Mouse (Mus musculus): ENCODE measurements around the gene Spcs2. TPM values are rescaled to one million over a fixed set of nuclear protein-coding genes. Genes with fewer than 3 reads are reported as not detected.

The Spcs2 gene
- total RNA-seq, 2 experiments from 2014 or later, result 65.9 to 71.4 TPM

Other genes starting within 250 kb of the Spcs2 start
- gene Tpbgl, start 236.4 kb downstream of the Spcs2 start, total RNA-seq (2021), result 10 to 100 TPM; 42.5 to 46.1 TPM
- 1 to 10 TPM; 3.9 to 4.7 TPM for gene Slco2b1, start 152.1 kb downstream of the Spcs2 start, total RNA-seq (2021)
- not detected for gene Olfr520, start 133.2 kb downstream of the Spcs2 start, total RNA-seq (2021)
- gene Olfr521, start 100.0 kb downstream of the Spcs2 start, total RNA-seq (2021), result not detected
- gene Neu3, start 35.0 kb downstream of the Spcs2 start, total RNA-seq (2021), result 1 to 10 TPM; 2.4 to 2.8 TPM
- gene Xrra1, start 4.3 kb downstream of the Spcs2 start, total RNA-seq (2021), result under 1 TPM in 1 of 2 experiments, not detected in 1; 0.49 TPM
- 1 to 10 TPM; 4.7 to 5.3 TPM for gene Rnf169, start 117.0 kb upstream of the Spcs2 start, total RNA-seq (2021)
- 1 to 10 TPM; 1.8 to 3.1 TPM for gene Chrdl2, start 142.7 kb upstream of the Spcs2 start, total RNA-seq (2021)

Measured in gastrocnemius, postnatal 25 days (tissue).